Mouse (Mus musculus) gastrocnemius, postnatal 10 days (tissue): ENCODE data around the gene Serpina3a. TPM values are rescaled to one million over a fixed set of nuclear protein-coding genes. Genes with fewer than 3 reads are reported as not detected.
"Not testable (repeated sequence)": the region's sequence is repeated elsewhere in the genome, so short reads cannot be mapped to it uniquely, and the experiment has no call there.

Experiments used
- DNase-seq: peaks from one replicate; pipeline ENCODE4 v3.0.0; 2021; ENCODE audit warnings: mixed read lengths
- long read RNA-seq, 2 experiments: library from polyadenylated mRNA; stranded (forward); transcript quantifications; one replicate each; pipeline ENCODE4 v2.0.0; 2021
- total RNA-seq, 2 experiments: library from RNA; stranded (reverse); gene quantifications; 2 replicates each; pipeline ENCODE4 v1.2.3; 2021

Gene Serpina3a
- total RNA-seq, result not detected
- long read RNA-seq, experiment 1, result 0 reads
- long read RNA-seq, experiment 2, result 0 reads

DNA sequence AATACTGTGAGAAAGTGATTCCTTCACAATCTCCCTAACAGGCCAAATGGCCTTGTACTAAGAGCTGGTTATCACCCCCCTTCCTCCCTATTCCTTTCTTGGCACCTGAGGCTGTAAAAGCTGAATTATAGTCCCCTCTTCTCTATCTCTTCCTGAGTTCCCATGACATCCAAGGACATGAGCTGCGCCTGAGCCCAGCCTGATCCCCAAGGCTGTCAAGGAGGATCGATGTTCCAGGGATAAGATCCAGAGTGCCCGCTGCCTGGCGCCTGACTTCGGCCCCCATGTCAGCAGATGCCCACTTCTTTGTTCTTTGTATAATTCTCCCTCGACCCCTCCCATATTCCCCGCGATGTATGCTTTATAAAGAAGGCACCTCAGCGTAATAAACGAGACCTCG is at the start of gene Serpina3a:
Gene Serpina3a (plus strand): TSS at position 392 of the 400 bp plus-strand sequence.
- DNase-seq, result not testable (repeated sequence)

GRCm38 (mm10) chr12:104064532-104064931 is 48.0 kb upstream of the Serpina3a start:
- DNase-seq, result no peak

- no peak for DNase-seq
Observed at GRCm38 (mm10) chr12:104064996-104065395, 47.5 kb upstream of the Serpina3a start.

- peak; percentile 54 for DNase-seq
Observed at GRCm38 (mm10) chr12:104066241-104066640, 46.3 kb upstream of the Serpina3a start.

GRCm38 (mm10) chr12:104067549-104067948 is 45.0 kb upstream of the Serpina3a start:
- DNase-seq, result peak; percentile 46

DNA sequence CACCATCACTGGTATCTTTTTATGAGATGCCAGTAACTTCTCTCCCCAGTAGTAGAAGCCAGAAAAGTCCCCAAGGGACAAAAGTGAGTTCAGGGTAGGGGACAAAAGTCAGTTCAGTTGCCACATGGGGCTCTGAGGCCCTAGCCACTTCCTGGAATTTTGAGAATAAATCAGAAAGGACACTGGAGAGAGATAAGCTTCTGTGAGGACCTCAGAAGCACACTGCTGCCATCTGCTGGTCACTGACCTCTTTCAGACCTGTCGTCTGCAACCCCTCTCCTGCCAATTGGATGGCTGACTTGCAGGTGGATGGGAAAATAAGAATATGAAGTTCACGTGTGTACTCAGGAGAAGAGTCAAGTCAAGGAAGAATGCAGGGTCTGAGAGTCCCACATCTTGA is 42.9 kb upstream of the Serpina3a start:
- DNase-seq, result peak; percentile 82

DNA sequence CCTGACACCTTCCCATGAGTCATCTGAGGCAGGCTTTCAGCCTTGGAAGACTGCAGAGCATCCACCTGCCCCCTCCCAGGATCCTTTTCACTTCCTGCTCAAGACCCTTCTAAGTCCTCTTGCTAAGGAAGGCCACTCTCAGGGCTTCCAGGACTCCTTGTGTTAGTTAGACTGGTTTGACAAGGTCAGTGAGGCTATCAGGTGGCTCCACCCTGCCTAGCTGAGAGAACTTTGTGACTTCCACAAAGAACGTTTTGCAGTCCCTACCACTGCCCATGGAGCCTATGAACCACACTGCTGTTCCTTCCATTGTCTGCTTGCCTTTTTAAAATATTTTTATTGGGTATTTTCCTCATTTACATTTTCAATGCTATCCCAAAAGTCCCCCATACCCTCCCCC is 40.8 kb upstream of the Serpina3a start:
- no peak for DNase-seq

GRCm38 (mm10) chr12:104072286-104072685 is 40.2 kb upstream of the Serpina3a start:
- no peak for DNase-seq

- DNase-seq, result no peak
Observed at GRCm38 (mm10) chr12:104090119-104090518, 22.4 kb upstream of the Serpina3a start.

GRCm38 (mm10) chr12:104091303-104091702 is 21.2 kb upstream of the Serpina3a start:
- DNase-seq, result no peak

- DNase-seq, result no peak
Observed at GRCm38 (mm10) chr12:104100768-104101167, 11.8 kb upstream of the Serpina3a start, which contains the start of gene Serpina5. Gene Serpina5 (plus strand): TSS chr12:104101113.

DNA sequence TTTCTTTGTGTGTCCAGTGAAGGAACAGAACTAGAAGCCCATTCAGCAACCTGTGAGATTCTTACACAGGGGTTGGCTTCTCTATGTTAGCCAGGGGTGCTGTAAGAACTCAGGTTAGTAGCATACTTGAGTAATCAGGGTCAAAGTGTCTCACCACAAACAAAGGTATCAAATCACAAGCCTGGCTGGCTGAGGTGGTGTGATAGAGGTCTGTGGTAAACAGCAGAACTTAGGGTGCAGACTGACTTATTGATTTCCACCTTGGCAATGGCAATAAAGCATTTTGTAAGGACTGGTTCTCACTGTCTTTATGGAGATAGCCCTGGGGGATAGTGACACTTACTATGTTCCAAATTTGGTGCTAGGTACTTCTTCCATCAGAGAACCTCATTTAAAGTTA is 6.7 kb upstream of the Serpina3a start:
- DNase-seq, result no peak

DNA sequence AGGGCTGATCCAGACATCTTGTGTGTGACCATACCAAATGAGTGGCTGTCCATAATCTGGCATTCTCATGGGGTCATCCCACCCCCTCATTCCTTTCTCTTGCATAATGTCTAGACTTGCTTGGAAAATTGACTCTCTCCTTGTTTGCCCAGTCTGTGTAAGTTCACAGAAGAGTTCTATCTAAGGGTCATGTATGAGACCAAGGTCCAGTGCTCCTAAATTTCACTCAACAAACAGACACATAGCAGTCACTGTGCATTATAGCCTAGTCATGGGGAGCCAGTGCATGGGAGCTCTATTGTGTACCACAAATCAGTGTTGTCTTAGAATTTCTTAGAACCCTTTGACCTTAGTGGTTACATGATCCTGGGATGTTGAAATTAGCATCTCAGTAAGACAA is 5.6 kb upstream of the Serpina3a start:
- DNase-seq, result no peak

DNA sequence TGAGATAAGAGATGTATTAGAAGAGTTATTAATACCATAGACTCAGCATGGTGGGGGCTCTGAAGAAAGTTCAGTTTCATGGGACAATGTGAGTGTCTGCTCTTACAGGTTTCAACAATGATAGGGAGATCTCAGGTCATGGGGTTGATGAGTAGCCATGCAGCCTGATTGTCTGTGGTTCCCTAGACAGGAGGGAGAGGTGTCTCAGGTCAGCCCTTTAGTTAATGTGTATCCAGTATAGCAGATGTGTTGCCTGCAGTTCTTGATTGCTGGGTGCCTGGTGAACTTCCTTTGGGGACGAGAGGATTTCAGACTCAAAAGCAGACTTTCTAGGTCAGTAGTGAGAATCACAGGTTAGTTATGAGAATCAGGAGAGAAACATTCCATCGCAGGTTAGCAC is 4.0 kb upstream of the Serpina3a start:
- no peak for DNase-seq

DNA sequence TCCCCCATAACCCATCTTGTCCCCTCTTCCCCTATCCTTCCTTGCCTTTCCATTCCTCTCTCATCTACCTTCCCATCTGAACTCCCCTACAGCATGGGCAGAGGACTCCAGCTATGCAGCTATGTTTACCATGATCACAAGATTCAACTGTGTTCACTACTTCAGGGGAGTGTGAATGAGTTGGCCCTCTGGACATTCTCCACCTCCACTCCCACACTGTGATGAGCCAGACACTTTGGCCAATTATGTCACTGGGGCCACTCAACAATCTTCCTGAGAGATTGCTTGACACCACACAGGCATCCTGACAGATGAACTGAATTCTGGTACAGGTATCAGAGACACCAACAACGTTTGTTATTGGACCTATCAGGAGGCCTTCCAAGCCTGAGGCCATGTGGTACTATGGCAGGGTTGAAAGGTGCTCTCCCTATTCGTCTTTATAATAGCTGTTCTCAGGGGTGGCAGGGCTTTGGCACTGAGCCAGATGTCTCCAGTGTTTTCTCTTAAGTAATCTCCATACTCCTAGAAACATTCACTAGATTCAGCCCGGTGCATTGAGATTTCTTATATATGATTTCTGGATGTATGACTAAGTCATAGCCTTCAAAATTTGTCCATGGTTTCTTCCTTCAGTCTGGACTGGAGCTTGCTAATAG is 2.5 kb downstream of the Serpina3a start:
- no peak for DNase-seq

GRCm38 (mm10) chr12:104123097-104123496 is 10.6 kb downstream of the Serpina3a start:
- no peak for DNase-seq

GRCm38 (mm10) chr12:104123996-104124395 is 11.5 kb downstream of the Serpina3a start:
- DNase-seq, result no peak

GRCm38 (mm10) chr12:104125021-104125560 is 12.6 kb downstream of the Serpina3a start:
- no peak for DNase-seq

DNA sequence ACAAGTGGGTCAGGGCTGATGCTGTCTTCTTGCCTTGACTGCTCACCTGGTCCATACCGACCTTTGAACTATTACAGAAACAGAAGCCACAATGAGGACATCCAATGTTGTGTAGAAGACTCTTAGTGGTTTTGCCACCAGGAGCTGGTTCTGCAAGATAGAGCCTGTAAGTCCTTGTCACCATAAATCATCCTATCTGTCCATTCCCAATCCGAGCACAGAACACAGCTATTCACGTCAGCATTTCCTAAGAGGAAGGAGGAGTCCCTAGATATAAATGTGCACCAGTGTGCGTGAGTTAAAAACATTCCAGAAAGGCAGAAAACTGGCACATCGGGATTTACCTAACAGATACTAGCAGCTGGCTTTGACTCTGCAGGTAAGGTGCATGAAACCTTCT is 15.2 kb downstream of the Serpina3a start, which contains the start of gene Serpina3b:
Gene Serpina3b (plus strand): TSS at position 301 of the 400 bp plus-strand sequence.
- no peak for DNase-seq

DNA sequence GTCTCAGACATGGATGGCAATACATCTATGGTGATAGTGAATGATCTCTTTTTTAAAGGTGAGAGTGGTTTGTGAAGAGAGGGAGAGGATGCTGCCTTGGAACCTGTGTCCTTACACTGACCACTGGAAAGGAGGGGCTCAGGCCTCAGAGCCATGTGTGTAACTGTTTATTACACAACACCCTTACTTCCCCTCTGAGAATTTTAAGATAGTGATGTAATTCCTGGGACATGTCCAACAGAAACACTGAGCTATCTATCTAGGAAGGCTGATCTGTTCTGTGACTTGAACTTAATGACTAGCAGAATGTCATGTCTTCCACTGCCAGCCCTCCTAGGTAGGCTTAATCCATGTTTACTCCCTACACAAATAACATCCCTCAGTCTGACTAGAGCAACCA is 18.5 kb downstream of the Serpina3a start:
- DNase-seq, result no peak

DNA sequence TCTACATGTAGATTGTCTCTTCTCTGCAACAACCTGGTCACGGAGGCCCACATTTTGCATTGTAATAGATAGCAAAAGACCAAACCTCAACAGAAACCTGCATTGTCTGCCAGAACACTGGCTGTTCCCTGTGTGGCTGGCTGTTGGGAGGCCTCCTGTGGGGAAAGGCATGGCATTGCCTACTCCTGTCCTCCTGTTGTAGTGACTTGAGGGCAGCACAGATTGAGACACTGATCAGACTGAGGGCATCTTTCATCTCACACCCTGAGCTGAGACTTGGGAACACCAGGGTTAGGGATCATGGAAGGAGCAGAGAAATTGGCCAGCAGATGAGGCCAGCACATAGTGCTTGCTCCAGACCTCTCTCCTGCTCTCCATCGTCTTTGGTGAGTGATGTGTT is 25.7 kb downstream of the Serpina3a start:
- DNase-seq, result no peak

DNA sequence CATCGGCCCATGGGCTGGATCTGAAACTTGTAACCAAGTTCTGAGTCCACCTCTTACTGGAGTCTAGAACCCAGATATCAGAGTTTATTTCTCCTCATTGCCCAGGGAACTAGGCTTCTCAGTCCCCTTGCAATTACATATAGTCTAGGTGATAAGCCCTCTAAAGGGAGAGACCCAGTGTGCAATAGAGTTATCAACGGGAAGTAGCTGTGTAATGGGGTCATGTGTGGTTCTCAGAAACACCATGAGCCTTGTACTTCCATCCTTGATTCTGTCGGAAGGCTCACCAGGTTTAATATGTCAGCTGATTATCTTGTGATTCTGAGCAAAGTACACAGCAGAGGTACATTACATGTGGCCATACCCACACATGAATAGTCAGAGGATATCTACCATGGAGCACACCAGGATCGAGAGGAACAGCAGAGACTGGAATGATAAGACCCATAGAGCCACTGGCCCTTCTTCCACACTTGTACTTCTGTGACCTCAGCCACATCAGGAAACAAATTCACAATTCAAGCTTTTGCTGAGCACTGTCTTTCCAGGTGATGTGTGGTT is 28.1 kb downstream of the Serpina3a start:
- DNase-seq, result no peak

DNA sequence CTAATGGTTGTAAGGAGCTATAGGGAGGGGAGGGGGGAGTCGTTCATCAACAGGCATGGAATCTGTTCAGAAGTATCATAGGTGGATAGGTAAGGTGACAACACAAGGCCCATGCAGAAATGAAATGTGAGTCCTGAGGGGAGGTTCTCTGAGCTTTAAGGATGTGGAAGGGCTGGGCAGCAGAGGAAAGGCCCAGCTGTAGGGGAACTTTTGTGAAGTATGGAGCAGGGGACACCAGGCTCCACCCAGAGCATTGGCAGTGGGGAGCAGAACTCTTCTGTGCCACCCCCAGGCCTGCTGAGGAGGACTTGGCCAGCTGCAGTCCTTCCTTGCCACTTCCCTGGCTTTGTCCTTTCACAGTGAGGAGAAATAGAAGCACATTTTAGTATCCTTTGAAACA is 29.0 kb downstream of the Serpina3a start:
- DNase-seq, result no peak

DNA sequence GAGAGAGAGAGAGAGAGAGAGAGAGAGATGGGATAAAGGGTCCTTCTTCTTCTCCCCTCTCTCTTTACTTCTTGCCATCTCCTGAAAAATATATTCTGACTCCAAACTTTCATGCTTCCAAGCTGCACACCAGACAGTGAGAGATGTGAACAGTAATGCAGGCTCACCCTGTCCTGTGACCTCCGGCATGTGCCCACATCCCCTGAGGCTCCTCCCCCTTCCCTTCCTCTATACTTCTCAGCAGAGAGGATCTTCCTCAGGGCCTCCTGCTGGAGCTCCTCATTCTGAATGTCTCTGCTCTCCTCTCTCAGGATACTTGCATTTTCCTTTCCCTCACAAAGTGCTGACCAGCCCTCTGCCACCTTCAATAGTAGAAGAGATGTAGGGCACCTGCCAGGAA is 29.9 kb downstream of the Serpina3a start:
- no peak for DNase-seq
